13 mouse cellular contexts compared by ENCODE assay signal in genomic region chr14:52012085-52012484, GRCm38 (mm10). TPM values are rescaled to one million over a fixed set of nuclear protein-coding genes. Genes with fewer than 3 reads are reported as not detected.
A peak's percentile ranks its signal among the peaks of the same experiment; 100 is the strongest.
DNase-seq lines count a peak whose midpoint lies in the region; ATAC-seq and TF ChIP-seq lines count a peak whose summit lies in the region.
"Had no signal": no experiment of that assay in that cellular context is flagged by ENCODE, and none has a peak within 500 bp of the region (broad histone marks: within the 10 kb centered on the region; RNA-seq: fewer than 3 reads in every experiment).

No protein-coding gene starts in this region.

- H3K4me1 ChIP-seq in neural tube, embryonic 11.5 days (ENCODE audit: control insufficient read depth, insufficient read depth, low read length), result peaks cover 56% of the 10 kb centered on the region
- peaks cover 78% of the 10 kb centered on the region for H3K4me1 ChIP-seq in forebrain, embryonic 12.5 days
- peaks cover 28% of the 10 kb centered on the region for H3K4me1 ChIP-seq in kidney, adult 2 months (ENCODE audit: control insufficient read depth, insufficient read depth, low read length)

- H3K4me3 ChIP-seq in neural tube, embryonic 11.5 days (ENCODE audit: low read depth, low read length), result 0 out of 2 replicates have a peak overlapping the region, but pooled peaks have one; percentile 13
- peak overlapping the region; percentile 76 for H3K4me3 ChIP-seq in forebrain, embryonic 12.5 days (replicated peaks)
- H3K4me3 ChIP-seq in kidney, adult 2 months (ENCODE audit: insufficient read depth, low read depth, low read length), result no peak overlapping the region

- no peak overlapping the region; the same call in 1 of the 2 replicates for H3K9ac ChIP-seq in neural tube, embryonic 11.5 days (ENCODE audit: low read length)
- peak overlapping the region; percentile 98; the same call in 1 of the 2 replicates for H3K9ac ChIP-seq in forebrain, embryonic 12.5 days
- H3K9ac ChIP-seq: liver, embryonic 14.5 days had no signal

- ATAC-seq in neural tube, embryonic 11.5 days (ENCODE audit: insufficient read depth, low FRiP score, low TSS enrichment), result no peak
- ATAC-seq in forebrain, embryonic 12.5 days (ENCODE audit: low FRiP score), result no peak
- ATAC-seq in megakaryocyte, adult 5-6 weeks (ENCODE audit: poor library complexity, severe bottlenecking), result no peak

- intact Hi-C loops in left cerebral cortex, postnatal 36 days (cut with DNase I), result loop anchor here (5.0 kb wide), 2 partner anchors 100 to 130 kb away; partner anchors contain the start of genes Mettl17 and Ndrg2

- no peak for TF ChIP-seq CTCF in kidney, adult 2 months (conservative IDR thresholded peaks at IDR 0.05; ENCODE audit: insufficient read depth, insufficient read length, low read depth, low read length)

- TF ChIP-seq POLR2A in kidney, adult 2 months (IDR thresholded peaks at IDR 0.05; ENCODE audit: low read depth, low read length), result no peak

- no peaks in the 10 kb centered on the region for H3K9me3 ChIP-seq in neural tube, embryonic 11.5 days (ENCODE audit: control insufficient read depth, low read length)
- H3K9me3 ChIP-seq in forebrain, embryonic 12.5 days, result no peaks in the 10 kb centered on the region

- peaks cover 9% of the 10 kb centered on the region for H3K36me3 ChIP-seq in neural tube, embryonic 11.5 days (ENCODE audit: control insufficient read depth, insufficient read depth, low read length)
- peaks cover 19% of the 10 kb centered on the region for H3K36me3 ChIP-seq in forebrain, embryonic 12.5 days (replicated peaks)
- no peaks in the 10 kb centered on the region; the same call in 1 of the 2 replicates for H3K36me3 ChIP-seq in kidney, adult 2 months (ENCODE audit: control insufficient read depth, insufficient read depth, low read length)

- 68% methylated on average over 4 of the region's 4 CpGs for WGBS in neural tube, embryonic 11.5 days
- WGBS in forebrain, embryonic 12.5 days, result 68% methylated on average over 4 of the region's 4 CpGs
- WGBS in kidney, adult 2 months, result 61% methylated on average over 4 of the region's 4 CpGs

- DNase-seq in neural tube, embryonic 11.5 days (ENCODE audit: low spot score), result no peak
- DNase-seq in neural tube, embryonic 10.5 days (ENCODE audit: extremely low spot score, low spot score), result no peak
- DNase-seq in left cerebral cortex, postnatal 36 days (ENCODE audit: low spot score in 2 of 2), result peak; percentile 61 to 71
- DNase-seq in telencephalon, adult 2 months (ENCODE audit: low read depth, low spot score), result peak; percentile 66
- no peak for DNase-seq in kidney, adult 2 months
- no peak for DNase-seq in gastrocnemius, postnatal 25 days
- DNase-seq: thymus, postnatal 36 days had no signal

- H3K4me2 ChIP-seq in neural tube, embryonic 11.5 days (ENCODE audit: low read depth), result peak overlapping the region; percentile 51
- peak overlapping the region; percentile 83 for H3K4me2 ChIP-seq in forebrain, embryonic 12.5 days

- H3K27me3 ChIP-seq in neural tube, embryonic 11.5 days (ENCODE audit: control insufficient read depth, insufficient read depth, low read length), result no peaks in the 10 kb centered on the region
- no peaks in the 10 kb centered on the region for H3K27me3 ChIP-seq in forebrain, embryonic 12.5 days
- H3K27me3 ChIP-seq in kidney, adult 2 months (replicated peaks; ENCODE audit: control insufficient read depth, insufficient read depth, low read length), result no peaks in the 10 kb centered on the region

- H3K27ac ChIP-seq in neural tube, embryonic 11.5 days (ENCODE audit: low read depth, low read length), result peak overlapping the region; percentile 100
- H3K27ac ChIP-seq in forebrain, embryonic 12.5 days, result peak overlapping the region; percentile 99
- H3K27ac ChIP-seq in kidney, adult 2 months (ENCODE audit: insufficient read depth, low read depth, low read length), result no peak overlapping the region
- H3K27ac ChIP-seq: liver, embryonic 14.5 days had no signal

RNA-seq across cellular contexts. Expression of gene Tmem253, which starts 3.4 kb away (rescaled TPM):
- polyA plus RNA-seq in neural tube, embryonic 11.5 days (2014; fragmentation: Nextera tagmentation; extraction: Ambion mirVana), result 0.61 and 1.6 TPM in 2 replicates
- 1.1 TPM in 2 replicates for polyA plus RNA-seq in forebrain, embryonic 12.5 days (2016; fragmentation: Nextera tagmentation; extraction: Ambion mirVana)
- under 1 TPM in 1 of 2 experiments, not detected in 1; 0.72 TPM for total RNA-seq in left cerebral cortex, postnatal 36 days (2021)
- 2.4 and 2.5 TPM in 2 replicates for polyA plus RNA-seq in kidney, adult 2 months (2012; rRNA removed)
- 1 to 10 TPM; 1.5 to 2.1 TPM for total RNA-seq in gastrocnemius, postnatal 25 days (2021)
- not detected in 2 replicates for total RNA-seq in megakaryocyte, adult 5-6 weeks (2015)
- not detected in 2 replicates for total RNA-seq in megakaryocyte, adult 5-6 weeks (2017)
- total RNA-seq: hematopoietic stem cell, adult 5-6 weeks; neutrophil, adult 5-6 weeks had no signal

RNA-seq across cellular contexts. Expression of gene Zfp219, which starts 8.4 kb away (rescaled TPM):
- polyA plus RNA-seq in neural tube, embryonic 11.5 days (2014; fragmentation: Nextera tagmentation; extraction: Ambion mirVana), result 70.6 and 83.3 TPM in 2 replicates
- polyA plus RNA-seq in forebrain, embryonic 12.5 days (2016; fragmentation: Nextera tagmentation; extraction: Ambion mirVana), result 97.1 and 101 TPM in 2 replicates
- total RNA-seq in left cerebral cortex, postnatal 36 days (2021), result 10 to 100 TPM; 30.1 to 39.7 TPM
- polyA plus RNA-seq in kidney, adult 2 months (2012; rRNA removed), result 43.2 and 61.8 TPM in 2 replicates
- total RNA-seq in gastrocnemius, postnatal 25 days (2021), result 10 to 100 TPM; 10.8 to 11.7 TPM
- total RNA-seq in megakaryocyte, adult 5-6 weeks (2015), result 3.7 and 4.4 TPM in 2 replicates
- 4.7 and 5.1 TPM in 2 replicates for total RNA-seq in megakaryocyte, adult 5-6 weeks (2017)

RNA-seq across cellular contexts. Expression of gene Arhgef40, which starts 27.6 kb away (rescaled TPM):
- 76.7 and 77.2 TPM in 2 replicates for polyA plus RNA-seq in neural tube, embryonic 11.5 days (2014; fragmentation: Nextera tagmentation; extraction: Ambion mirVana)
- polyA plus RNA-seq in forebrain, embryonic 12.5 days (2016; fragmentation: Nextera tagmentation; extraction: Ambion mirVana), result 116 and 117 TPM in 2 replicates
- total RNA-seq in left cerebral cortex, postnatal 36 days (2021), result 10 to 100 TPM; 24.9 to 31.6 TPM
- 36.1 and 37.4 TPM in 2 replicates for polyA plus RNA-seq in kidney, adult 2 months (2012; rRNA removed)
- 10 to 100 TPM; 17.2 to 17.6 TPM for total RNA-seq in gastrocnemius, postnatal 25 days (2021)
- 1.7 and 2.6 TPM in 2 replicates for total RNA-seq in megakaryocyte, adult 5-6 weeks (2015)
- total RNA-seq in megakaryocyte, adult 5-6 weeks (2017), result 2.2 and 5.1 TPM in 2 replicates

RNA-seq across cellular contexts. Expression of gene Olfr221, which starts 30.2 kb away (rescaled TPM):
- not detected in 2 replicates for polyA plus RNA-seq in neural tube, embryonic 11.5 days (2014; fragmentation: Nextera tagmentation; extraction: Ambion mirVana)
- not detected in 2 replicates for polyA plus RNA-seq in forebrain, embryonic 12.5 days (2016; fragmentation: Nextera tagmentation; extraction: Ambion mirVana)
- total RNA-seq in left cerebral cortex, postnatal 36 days (2021), result not detected
- not detected in 2 replicates for polyA plus RNA-seq in kidney, adult 2 months (2012; rRNA removed)
- total RNA-seq in gastrocnemius, postnatal 25 days (2021), result not detected
- total RNA-seq in megakaryocyte, adult 5-6 weeks (2015), result not detected in 2 replicates
- not detected in 2 replicates for total RNA-seq in megakaryocyte, adult 5-6 weeks (2017)
- total RNA-seq: hematopoietic stem cell, adult 5-6 weeks; neutrophil, adult 5-6 weeks had no signal
- polyA plus RNA-seq: cortical plate, adult 2 months; liver, embryonic 14.5 days had no signal

Comparison
In these comparisons a context has a peak if more than half of its experiments do, and no peak if none do; other contexts are left out.
1. DNase-seq: peak in left cerebral cortex, postnatal 36 days (2 of 2) and telencephalon, adult 2 months (single experiment); none in neural tube, embryonic 11.5 days (single experiment), neural tube, embryonic 10.5 days (single experiment), kidney, adult 2 months (single experiment) and gastrocnemius, postnatal 25 days (single experiment).